Mouse (Mus musculus) heart, postnatal 14 days (tissue): ENCODE measurements at regions not wholly inside any gene's neighbourhood (a gene's known extent, or its start where the extent isn't known, plus 50 kb on each side); places are given as distances from the start of the nearest gene placed in this dataset.
A peak's percentile ranks its signal among the peaks of the same experiment; 100 is the strongest.

ENCODE experiments used
- DNase-seq, 2 experiments: peaks; one replicate each; pipeline ENCODE4 v3.0.0; 2021 to 2022
- intact Hi-C: fragments of 180-260 bp; cut with DNase I; formaldehyde crosslinking; loops from one replicate; pipeline ENCODE4 v1.15.1; 2025

DNA sequence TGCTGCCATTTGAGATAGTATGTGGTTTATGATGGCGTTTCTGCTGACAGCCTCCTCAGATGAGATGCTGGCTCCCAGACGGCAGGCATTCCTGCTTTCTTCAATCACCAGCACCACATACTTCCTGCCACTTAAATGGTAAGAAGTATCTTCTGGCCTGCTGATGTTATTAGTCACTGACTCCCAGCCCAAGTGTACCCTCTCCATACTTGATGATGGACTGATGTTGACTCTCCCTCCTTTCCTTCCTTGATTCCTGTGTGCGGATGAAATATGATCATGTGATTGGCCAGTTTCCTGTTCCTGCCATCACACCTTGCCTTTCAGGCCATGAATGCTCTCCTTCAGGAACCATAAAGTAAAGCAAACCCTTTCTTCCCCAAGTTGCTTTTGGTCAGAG is 50.8 kb upstream of the Rpl10-ps3 start:
- no peak for DNase-seq
- intact Hi-C loops, result no loop called here

DNA sequence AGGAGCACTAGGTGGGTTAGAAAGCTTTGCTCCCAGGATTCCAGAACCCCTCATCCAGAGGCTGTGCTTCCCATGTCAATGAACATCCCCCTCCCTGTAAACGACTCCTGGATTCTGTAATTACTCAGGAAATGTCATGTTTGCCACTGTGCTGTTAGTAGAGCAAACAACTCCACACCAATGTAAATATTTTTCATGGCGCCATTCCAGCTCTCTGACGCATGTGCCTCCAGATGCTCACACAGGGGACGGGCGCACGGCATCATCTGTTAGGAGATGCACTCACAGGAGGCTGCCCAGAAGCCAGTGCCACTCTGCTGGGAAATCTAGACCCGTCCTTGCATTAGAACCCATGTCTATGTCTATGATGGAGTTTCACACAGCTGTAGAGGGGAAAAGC is 51.3 kb upstream of the Rpl10-ps3 start:
- intact Hi-C loops, result no loop called here
- no peak for DNase-seq

DNA sequence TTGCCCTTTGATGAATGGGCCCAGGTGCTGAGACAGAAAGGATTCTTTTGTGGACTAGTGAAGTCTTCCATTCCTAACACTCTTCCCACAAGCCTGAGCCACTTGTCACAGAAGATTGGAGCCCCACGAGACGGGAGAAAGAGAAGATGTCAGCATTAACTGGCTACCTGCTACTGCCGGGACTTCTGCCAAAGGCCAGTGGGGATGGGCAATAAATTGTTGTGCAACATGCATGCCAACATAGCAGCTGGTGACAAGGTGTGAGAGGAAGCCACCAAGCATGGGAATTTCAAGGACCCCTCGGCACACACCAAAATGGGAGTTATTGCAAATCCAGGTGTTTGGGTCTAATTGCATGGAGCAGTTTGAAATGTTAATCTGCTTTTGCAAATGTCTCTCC is 63.6 kb upstream of the Rpl10-ps3 start:
- intact Hi-C loops, result no loop called here
- DNase-seq, result no peak

DNA sequence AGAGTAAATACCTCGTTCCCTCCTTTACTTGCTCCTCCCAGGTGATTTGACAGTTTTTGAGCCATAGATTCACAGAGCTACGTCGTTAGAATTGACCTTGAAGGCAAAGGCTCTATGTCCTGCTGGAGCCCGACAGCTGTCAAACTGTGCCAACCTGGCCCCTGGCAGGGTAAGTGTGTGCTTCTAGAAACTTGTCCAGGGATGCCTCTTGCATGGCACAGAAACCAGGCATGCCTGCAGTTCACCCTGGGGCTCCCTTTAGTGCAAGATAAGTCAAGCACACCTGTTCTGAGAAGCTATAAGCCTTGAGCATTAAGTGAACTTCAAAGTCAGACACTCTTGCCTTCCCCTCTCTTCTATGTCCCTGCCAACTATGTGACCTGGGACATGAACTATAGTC is 64.1 kb upstream of the Rpl10-ps3 start:
- intact Hi-C loops, result no loop called here
- no peak for DNase-seq

DNA sequence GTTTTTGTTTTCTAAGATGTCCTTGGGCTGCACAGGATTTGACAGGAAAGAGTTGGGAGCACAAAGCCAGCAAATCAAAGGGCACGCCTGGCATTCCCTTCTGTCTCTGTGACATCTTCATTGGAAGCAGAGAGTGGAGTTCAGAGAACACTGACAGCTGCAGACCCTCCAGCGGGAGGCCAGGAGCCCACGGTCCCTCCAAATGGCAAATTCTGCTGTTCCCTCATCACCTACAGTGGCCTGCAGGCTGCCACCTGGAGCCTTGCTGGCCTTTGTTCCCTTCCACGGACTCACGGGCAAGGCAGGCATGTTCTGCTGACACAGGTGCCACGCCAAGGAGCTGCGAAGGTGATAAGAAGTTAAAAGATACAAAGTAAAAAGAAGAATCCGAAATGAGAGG is 68.2 kb upstream of the Rpl10-ps3 start:
- DNase-seq, result no peak
- intact Hi-C loops, result no loop called here

DNA sequence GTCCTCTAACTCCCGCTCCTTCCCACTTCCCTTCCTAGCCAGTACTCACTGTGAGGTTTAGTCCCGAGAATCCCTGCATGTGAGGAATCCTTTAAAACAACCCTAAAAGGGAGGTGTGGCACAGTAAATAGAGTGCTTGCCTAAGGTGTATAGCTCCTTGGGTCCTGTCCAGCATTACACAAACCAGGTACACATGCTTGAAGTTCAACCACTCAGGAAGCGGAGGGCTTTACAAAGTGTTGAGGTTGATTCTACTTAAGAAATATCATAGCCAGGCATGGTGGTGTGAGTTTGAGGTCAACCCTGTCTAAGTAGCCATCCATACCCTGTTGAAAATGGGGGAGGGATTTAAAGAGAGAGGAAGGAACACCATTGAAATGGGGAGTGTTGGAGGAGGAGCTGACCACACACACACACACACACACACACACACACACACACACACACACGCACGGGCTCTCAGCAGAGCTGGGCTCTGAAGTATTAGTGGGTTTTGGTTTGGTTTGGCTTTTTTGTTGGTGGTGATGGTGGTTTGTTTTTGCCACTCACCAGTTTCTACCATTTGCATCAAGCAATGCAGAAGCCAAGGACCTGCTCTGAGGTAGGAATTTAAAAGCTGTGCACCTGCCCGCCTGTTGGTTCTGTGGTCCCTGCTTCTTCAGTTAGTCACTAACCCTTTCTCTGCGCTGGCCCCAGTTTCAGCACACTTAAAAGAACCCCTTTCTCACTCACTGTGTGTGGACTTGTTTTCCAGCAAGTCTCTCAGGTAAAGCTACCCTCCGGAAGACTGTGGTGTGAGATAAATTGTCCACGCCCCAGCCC is 69.0 kb upstream of the Rpl10-ps3 start:
- DNase-seq, result no peak
- intact Hi-C loops, result no loop called here

DNA sequence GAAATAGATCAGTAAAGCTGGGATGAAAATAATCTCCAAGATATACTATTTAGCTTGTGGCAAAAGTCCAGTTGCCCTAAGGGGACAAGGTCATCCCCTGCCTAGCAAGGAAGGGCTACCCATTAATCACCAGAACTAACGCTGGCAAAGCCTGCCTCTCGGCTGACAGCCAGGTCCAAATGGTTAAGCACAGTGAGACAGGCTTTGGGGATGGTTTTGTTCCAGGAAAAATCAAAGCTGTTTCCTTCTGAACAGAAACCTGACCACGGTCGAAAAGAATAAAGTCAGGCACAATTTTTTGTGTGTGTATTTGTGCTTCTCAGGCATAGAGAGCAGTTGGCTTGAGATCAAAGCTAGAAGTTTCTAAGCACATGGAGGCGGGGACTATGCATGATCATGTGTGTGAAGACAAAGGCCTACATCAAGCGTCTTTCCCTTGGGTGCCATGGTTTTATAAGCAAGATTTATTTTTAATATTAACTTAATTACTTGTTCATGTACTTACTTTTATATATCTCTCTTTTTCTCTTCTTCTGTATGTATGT is 70.1 kb upstream of the Rpl10-ps3 start:
- intact Hi-C loops, result no loop called here
- no peak for DNase-seq

DNA sequence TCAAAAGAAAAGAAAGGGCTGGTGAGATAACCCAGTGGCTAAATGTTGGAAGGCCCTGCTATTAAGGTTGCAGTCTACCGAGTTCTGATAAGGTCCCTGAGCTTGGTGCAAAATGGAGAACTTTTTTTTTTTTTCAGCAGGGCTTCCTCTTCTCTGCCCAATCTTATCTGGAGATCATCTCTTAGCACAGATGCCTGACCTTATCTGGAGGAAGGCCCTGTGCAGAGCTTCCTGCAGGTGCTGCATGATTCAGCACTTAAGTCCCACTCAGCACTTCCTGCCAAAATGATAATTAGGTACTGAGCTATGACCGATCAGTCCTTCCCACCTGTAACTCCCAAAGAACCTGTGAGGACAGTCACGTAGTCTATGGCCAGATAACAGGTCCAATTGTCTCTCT is 71.9 kb upstream of the Rpl10-ps3 start:
- intact Hi-C loops, result no loop called here
- no peak for DNase-seq

DNA sequence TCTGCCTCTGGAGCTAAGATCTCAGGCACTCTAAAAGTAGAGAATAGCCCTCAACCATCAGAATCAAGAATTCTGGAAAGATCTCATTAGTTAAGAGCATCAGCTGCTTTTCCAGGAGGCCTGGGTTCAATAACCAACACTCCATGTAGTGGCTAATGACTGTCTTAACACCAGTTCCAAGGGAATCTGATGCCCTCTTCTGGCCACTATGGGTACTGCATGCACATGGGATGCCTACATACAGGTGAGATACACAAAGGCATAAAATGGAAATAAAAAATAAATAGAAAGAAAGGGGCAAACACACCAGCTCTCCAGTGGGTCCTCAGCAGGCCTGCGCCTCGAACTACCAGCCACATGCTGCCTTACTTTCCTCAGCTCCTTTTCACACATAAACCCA is 73.3 kb upstream of the Plet1 start:
- DNase-seq, result no peak
- intact Hi-C loops, result no loop called here

DNA sequence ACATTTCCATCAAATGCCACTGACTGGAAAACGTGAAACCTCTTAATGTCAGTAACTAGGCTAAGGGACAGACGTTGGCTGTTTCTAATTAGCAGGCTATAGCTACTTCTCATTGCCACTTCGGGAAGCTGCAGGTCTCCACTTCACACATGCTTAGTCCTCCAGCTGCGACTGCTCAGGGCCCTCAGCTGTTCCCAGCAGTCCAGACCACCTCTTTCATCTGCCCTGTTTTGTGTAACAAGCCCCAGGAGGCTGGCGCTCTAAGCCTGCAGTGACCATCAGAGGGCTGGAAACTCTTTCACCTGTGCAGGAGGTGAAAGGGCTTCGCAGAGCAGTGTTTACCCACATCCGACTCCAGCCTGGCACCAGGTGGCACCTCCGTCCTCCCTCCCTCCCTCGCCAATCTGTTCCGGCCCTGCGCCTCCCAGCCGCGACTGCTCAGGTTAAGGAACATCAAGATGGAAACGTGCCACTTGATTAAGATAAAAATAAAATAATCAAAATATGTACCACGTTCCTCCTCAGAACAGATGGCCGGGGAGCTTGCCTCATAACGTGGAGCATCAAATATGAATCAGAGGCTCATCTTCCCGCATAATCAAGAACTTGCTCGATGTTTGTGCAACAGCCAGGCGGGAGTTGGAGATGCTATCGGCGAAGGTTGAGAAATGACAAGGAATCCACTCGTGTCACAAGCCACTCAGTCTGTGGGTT is 72.6 kb upstream of the Plet1 start:
- no peak for DNase-seq
- intact Hi-C loops, result no loop called here

DNA sequence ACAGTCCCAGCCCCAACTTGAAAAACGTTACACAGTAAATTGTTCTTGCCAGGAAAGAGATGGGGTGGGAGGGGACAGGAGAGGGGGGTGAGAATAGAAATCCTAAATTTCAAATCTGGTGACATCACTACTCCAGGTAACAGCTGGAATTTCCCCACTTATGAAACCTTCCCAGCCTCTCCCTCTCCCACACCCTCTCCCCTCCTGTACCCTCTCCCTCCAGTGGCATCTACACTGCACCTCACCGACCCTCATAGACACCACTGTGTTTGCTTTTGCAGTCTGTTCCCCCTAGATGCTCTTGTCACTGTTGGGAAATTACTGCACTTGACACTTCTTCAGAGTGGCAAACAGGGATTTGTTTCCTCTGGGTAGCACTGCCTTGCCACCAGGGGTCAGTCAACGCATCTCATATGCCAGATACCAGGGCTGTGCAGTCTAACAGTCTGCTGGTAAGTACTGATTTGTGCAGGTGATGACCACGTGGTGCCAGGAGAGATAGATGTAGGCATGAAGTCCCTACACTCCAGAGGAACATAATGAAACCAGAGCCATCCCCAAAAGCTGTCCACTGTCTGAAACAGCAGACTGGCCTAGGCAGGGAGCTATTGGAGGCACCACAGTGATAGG is 68.3 kb upstream of the Plet1 start:
- intact Hi-C loops, result no loop called here
- DNase-seq, result no peak

DNA sequence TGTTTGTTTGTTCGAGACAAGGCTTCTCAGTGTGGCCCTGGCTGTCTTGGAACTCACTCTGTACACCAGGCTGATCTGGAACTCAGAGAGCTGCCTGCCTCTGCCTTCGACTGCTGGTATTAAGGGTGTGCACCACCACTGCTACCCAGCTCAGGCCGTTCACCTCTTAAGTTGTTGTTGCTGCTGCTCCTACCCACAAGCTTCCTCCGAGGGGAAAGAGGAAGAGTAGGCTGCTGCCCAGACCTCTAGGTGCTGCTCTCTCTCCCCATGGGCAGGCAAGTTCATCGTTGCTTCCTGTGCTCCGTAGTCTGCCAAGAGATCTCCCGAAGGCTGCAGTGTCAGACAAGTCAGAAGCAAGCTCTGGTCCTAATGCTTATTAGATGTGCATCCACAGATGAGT is 64.2 kb upstream of the Plet1 start:
- DNase-seq, result no peak
- intact Hi-C loops, result no loop called here

DNA sequence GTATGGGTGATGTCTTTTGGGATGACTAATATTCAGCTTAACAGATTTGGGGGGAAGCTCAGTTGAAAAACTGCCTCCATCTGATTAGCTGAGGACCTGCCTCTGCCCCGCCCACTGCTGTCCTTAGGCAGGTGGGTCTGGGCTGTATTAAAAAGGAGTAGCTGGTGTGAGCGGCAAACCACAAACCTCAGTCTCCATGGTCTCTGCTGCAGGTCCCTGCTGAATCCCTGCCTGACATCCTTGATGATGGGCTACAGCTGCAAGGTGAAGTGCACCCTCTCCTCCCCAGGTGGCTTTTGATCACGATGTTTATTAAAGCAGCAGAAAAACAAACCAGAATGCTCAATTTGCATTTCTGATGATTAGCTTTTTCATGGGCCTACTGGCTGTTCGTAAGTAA is 60.8 kb upstream of the Plet1 start:
- intact Hi-C loops, result no loop called here
- DNase-seq, result no peak

DNA sequence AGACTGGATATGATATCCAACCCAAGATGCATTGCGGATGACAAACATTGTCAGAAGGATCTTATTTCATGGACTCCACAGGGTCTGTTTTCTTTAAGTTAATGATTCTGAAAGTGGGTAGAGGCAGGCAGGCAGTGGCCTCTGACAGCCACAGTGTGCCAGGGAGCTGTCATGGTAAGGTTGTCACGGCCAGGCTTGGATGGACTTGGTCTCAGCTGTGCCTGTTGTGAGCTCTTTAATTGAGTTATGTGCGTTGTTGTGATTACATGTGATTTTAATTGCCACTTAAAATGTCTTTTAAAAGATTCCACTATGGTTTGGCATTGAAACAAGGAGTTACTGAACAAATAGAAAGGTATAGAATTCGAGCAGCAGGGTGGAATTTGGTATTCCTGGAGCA is 60.3 kb upstream of the Plet1 start:
- DNase-seq, result no peak
- intact Hi-C loops, result no loop called here

DNA sequence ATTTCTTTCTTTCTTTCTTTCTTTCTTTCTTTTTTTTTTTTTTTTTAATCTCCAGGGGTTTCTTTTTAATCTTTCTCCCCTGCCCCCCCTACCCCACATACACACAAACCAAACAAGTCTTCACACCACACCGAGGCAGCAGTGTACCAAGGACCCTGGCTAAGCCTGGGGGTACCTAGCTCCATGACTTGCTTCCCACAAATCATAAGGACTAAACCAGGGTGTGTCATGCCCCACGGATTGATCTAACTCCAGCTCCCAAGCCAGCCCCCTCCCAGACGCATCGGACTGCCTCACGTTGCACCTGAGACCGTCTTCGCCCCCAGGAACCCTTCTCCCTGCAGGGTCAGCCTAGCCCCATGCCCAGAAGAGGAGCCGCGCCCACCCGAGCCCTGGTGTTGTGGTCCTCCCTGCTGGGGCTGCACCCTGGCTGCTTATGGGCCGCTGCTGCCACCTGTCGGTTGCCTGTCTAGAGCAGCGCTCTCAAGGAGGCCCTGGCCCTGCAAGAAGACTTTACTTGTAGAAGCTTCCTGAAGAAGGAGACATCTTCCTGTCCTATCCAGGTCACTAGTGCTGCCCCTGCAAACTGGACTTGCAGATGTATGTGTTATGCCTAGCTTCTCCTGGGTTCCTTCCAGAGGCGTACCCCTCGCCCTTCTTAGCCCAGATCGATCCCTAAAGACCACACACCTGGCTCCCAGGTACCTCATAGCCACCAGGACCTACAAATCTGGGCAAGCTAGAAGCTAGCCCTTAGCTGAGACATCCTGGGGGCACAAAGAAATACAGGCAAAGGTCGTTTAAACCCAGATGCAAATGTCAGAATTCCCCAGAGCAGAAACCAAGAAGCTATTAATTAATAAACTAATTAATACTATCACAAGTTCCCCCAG is 56.2 kb upstream of the Plet1 start:
- intact Hi-C loops, result loop anchor here (2.0 to 5.0 kb wide), 3 partner anchors 105 to 945 kb away; no protein-coding TSS in a partner anchor
- DNase-seq, result peak; percentile 78 to 86

DNA sequence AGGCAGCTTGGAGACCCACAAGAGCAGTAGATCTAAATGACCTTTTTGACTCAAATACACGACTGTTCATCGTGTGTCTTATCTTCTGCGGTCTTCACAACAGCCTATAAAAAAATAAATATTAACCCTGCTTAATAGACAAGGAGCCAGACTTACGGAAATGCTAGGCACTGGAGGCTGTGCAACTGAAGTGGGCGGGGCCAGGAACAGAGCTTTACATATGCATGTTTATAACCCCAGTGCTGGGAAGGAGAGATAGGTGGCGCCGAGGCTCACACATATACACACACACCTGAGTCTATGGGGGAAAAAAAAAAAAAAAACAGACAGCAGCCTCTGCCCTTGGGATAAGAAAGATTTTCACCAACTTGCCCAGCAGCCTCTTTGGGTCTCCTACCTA is 55.6 kb upstream of the Plet1 start:
- intact Hi-C loops, result loop anchor here (2.0 to 5.0 kb wide), 3 partner anchors 106 to 946 kb away; no protein-coding TSS in a partner anchor
- no peak for DNase-seq

DNA sequence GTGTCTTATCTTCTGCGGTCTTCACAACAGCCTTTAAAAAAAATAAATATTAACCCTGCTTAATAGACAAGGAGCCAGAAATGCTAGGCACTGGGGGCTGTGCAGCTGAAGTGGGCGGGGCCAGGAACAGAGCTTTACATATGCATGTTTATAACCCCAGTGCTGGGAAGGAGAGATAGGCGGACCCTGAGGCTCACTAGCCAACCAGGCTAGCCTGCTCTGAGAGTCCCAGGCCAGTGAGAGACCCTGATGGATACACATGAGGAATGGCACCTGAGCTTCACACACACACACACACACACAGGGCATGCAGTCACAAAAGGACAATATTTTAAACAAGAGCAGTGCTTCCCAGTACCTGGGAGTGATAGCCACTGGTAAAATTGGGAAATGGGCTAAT is 54.1 kb upstream of the Plet1 start:
- no peak for DNase-seq
- intact Hi-C loops, result loop anchor here (5.0 kb wide), 1 partner anchor 87 kb away; the partner anchor contains the start of gene Pts

DNA sequence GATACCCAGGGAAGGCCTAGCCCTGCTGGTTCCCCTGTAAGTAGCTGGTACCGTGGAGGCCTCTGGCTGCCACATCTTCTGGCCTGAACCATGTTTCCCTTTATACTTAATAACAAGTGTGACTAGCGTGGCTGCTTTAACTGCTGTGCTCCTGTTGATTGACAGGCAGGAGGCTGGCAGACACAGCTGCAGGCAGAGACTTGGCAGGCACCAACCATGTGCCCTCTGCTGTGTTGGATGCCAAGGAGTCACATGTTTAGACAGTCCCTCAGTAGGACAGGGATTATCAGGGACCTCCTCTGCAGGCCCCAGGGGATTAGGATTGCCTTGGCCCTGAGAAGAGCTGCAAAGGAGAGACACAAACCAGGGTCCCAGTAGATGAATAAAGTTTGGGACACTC is 53.6 kb upstream of the Plet1 start:
- DNase-seq, result peak; percentile 30 to 59

DNA sequence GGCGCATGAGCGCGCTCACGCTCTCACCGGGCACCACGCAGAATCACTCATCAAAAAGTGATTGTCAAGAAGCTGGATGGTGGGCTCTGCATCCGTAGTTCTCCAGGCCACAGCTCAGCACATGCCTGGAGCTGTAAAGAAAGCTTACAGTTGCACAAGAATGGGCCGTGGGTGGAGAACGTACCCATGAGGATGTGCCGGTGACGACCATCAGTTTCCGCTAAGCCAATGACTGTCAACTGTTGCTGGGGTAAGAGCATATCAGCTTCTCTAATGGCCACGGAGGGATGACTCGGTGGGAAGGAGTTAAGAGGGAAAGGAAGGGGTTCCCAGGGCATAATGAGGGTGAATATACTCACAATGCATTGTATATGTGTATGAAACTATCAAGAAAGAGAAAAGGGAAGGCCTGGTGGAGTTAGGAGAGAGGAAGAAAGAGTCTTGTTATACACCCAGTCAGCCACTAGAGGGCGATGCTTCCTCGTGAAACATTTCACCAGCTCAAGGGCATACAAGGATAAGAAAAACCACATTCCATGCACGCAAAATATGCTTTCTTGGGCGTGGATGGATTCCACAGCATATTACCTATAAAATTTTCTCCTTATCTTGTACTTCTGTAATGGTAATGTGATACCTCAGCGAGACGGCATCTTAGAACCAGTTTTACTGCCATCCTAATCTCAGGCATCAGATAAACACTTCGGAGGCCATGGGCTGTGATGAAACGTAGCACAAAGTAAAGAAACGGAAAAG is 50.4 kb upstream of the Plet1 start:
- DNase-seq, result peak; percentile 60 to 73
- intact Hi-C loops, result loop anchor here (5.0 kb wide), 1 partner anchor 83 kb away; the partner anchor contains the start of gene Pts

More for the DNA sequence above, 53.6 kb upstream of the Plet1 start:
- intact Hi-C loops, result loop anchor here (5.0 kb wide), 1 partner anchor 87 kb away; the partner anchor contains the start of gene Pts
